Mouse (Mus musculus) kidney, adult 2 months (tissue): ENCODE data around the gene Naip5.

Source experiments
- CTCF ChIP-seq: fragments of 200-500 bp; conservative IDR thresholded peaks from 2 replicates; pipeline ENCODE4 v1.5.1; 2011; ENCODE audit warnings: low read depth, mild to moderate bottlenecking, control low read depth, low read length, moderate library complexity, mixed read lengths; ENCODE audit not compliant: insufficient read depth, insufficient read length
- POLR2A ChIP-seq: fragments of 200-500 bp; IDR thresholded peaks from one replicate; pipeline ENCODE4 v1.6.1; 2011; ENCODE audit warnings: low read depth, low read length, control low read depth

DNA sequence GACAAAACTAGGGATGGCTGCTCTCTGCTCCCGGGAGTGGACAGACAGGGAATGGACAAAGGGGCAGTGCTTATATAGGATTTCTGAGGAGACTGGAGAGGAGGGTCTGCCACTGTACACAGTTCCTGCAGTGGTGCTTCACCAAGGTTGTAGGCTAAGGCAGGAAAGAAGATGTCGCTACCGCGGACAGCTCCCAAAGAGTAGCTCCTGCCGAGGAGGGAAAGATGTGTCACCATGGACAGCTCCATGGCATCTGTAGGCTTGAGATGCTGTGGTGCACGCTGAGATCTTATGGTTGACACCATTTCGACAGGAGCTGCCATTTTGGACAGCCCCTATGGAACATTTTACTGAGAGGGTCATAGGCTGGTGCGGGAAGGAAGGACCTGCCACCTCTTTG lies 35.6 kb downstream of the Naip5 start:
- no peak for TF ChIP-seq POLR2A
- no peak for TF ChIP-seq CTCF
